Mouse (Mus musculus) forebrain, embryonic 13.5 days (tissue): Measurements from ENCODE around the gene Sel1l3. TPM values are rescaled to one million over a fixed set of nuclear protein-coding genes. Genes with fewer than 3 reads are reported as not detected.

Experiments used
- ATAC-seq: fragments of 200-750 bp; cut with Nextera tagmentation; 2 replicates; pipeline ENCODE4 v1.8.0; 2017
- H3K27ac ChIP-seq: fragments of 300-500 bp; sonication (generic); 2 replicates; pipeline ENCODE4 v1.5.1; 2015; ENCODE audit warnings: inconsistent platforms, mild to moderate bottlenecking, moderate library complexity
- H3K27me3 ChIP-seq: fragments of 300-500 bp; sonication (generic); 2 replicates; pipeline ENCODE4 v1.6.1; 2015; ENCODE audit warnings: mild to moderate bottlenecking, inconsistent platforms
- H3K36me3 ChIP-seq: fragments of 300-500 bp; sonication (generic); 2 replicates; pipeline ENCODE4 v1.6.1; 2015; ENCODE audit warnings: mild to moderate bottlenecking, inconsistent platforms; ENCODE audit not compliant: poor library complexity, severe bottlenecking
- H3K4me1 ChIP-seq: fragments of 300-500 bp; sonication (generic); 2 replicates; pipeline ENCODE4 v1.6.1; 2015; ENCODE audit warnings: inconsistent platforms
- H3K4me2 ChIP-seq: fragments of 300-500 bp; sonication (generic); 2 replicates; pipeline ENCODE4 v1.6.1; 2015; ENCODE audit warnings: inconsistent platforms, mild to moderate bottlenecking, moderate library complexity
- H3K4me3 ChIP-seq: fragments of 300-500 bp; sonication (generic); 2 replicates; pipeline ENCODE4 v1.5.1; 2015; ENCODE audit warnings: mild to moderate bottlenecking, inconsistent platforms
- H3K9ac ChIP-seq: fragments of 300-500 bp; sonication (generic); 2 replicates; pipeline ENCODE4 v1.6.1; 2015; ENCODE audit warnings: mild to moderate bottlenecking, inconsistent platforms
- H3K9me3 ChIP-seq: fragments of 300-500 bp; sonication (generic); replicated peaks from 2 replicates; pipeline ENCODE4 v1.6.1; 2016; ENCODE audit warnings: inconsistent platforms
- WGBS: fragments of 180-500 bp; shearing (Covaris S2); methylation state at CpG from one replicate; pipeline ENCODE4 v1.1.7; 2015; 5-methylcytosine and 5-hydroxymethylcytosine counted together
- polyA plus RNA-seq: library from polyadenylated mRNA; unstranded; fragments of >200 nt; fragmentation: Nextera tagmentation; extraction: Ambion mirVana; gene quantifications from 2 replicates; pipeline ENCODE4 v1.2.1, GENCODE M21; 2015

The Sel1l3 gene
- polyA plus RNA-seq, 1 experiment from 2014 or later, result 8.5 TPM

DNA sequence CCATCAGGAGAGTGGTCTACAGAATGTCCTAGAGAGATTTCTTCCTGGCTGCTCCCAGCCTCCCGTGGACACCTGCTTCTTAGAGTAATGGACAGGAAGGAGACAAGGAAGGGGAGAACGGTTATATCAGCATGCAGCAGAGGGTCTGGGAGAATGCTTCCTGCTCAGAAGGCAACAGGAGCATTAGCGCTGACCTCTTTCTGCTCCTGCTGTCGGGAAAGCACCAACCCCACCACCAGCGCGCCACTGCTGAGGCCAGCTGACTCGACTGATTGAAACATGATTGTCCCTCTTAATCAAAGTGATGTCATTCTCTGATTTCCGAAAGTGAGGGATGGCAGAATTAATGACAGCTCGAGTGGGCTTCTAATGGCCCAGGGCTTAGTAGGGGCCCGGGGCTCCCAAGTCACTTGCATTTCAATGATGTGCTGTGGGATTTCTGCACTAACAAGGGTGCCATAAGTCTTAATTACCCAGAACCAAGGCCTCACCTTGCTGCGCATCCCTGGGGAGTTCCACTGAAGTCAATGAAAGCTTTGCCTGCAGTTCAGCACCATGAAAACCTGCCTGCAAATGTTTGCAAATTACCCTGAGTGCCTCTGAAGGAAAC is 26.2 kb upstream of the Sel1l3 start:
- H3K9me3 ChIP-seq, result no peaks in the 10 kb centered on the region
- H3K4me2 ChIP-seq, result no peak overlapping the region
- no peaks in the 10 kb centered on the region for H3K36me3 ChIP-seq
- no peaks in the 10 kb centered on the region for H3K27me3 ChIP-seq
- WGBS, result 44% methylated on average over 11 of the region's 11 CpGs
- no peak for ATAC-seq
- H3K27ac ChIP-seq, result peak overlapping the region; percentile 4; the same call in 1 of the 2 replicates
- H3K4me1 ChIP-seq, result peaks cover 18% of the 10 kb centered on the region
- no peak overlapping the region for H3K4me3 ChIP-seq
- H3K9ac ChIP-seq, result no peak overlapping the region

DNA sequence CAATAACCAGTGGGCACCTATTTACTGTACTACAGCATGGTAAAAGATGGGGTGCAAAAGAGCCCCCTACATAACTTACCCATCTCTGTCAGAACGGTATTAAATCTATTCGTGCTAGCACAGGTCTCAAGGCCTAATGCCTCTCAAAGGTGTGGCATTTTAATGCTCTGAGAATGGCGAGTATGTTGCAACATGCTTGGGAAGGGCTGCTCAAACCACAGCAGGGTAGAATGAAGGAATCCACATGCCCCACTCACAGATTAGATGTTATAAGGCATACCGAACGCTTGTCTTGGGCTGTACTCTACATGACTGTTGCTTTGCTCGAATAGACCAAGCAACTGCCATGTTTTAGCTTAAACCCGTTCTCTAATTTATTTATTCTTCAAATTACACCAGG is 25.5 kb upstream of the Sel1l3 start:
- H3K36me3 ChIP-seq, result no peaks in the 10 kb centered on the region
- no peak overlapping the region for H3K4me2 ChIP-seq
- peaks cover 18% of the 10 kb centered on the region for H3K4me1 ChIP-seq
- no peaks in the 10 kb centered on the region for H3K9me3 ChIP-seq
- no peak for ATAC-seq
- H3K4me3 ChIP-seq, result no peak overlapping the region
- H3K27ac ChIP-seq, result no peak overlapping the region
- H3K9ac ChIP-seq, result no peak overlapping the region
- 90% methylated on average over 7 of the region's 7 CpGs for WGBS
- H3K27me3 ChIP-seq, result no peaks in the 10 kb centered on the region

DNA sequence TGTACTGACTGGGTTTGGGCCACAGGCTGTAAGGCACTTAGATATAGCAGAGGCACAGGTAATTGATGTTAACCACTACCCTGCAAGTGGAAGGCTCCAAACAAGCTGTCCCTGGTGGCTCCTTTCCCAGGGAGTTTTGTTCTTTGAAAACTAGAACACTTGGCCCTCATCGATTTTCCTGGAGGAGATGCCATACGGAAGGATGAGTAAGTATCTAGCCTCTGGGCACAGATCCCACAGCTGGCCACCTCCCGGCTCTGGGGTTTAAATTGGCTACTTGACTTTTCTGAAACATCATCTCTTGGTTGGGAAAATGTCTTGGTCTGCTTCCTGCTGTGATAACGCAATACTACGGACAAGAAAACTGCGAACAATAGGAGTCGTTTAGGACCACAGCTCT is 25.0 kb upstream of the Sel1l3 start:
- Histone ChIP-seq H3K4me1 (peaks cover 18% of the 10 kb centered on the region), H3K27me3 (no peaks in the 10 kb centered on the region), H3K36me3 (no peaks in the 10 kb centered on the region), H3K9me3 (no peaks in the 10 kb centered on the region), H3K27ac (no peak overlapping the region), H3K4me2 (no peak overlapping the region), H3K9ac (no peak overlapping the region), H3K4me3 (no peak overlapping the region)
- ATAC-seq, result no peak
- WGBS, result 75% methylated on average over 7 of the region's 7 CpGs

DNA sequence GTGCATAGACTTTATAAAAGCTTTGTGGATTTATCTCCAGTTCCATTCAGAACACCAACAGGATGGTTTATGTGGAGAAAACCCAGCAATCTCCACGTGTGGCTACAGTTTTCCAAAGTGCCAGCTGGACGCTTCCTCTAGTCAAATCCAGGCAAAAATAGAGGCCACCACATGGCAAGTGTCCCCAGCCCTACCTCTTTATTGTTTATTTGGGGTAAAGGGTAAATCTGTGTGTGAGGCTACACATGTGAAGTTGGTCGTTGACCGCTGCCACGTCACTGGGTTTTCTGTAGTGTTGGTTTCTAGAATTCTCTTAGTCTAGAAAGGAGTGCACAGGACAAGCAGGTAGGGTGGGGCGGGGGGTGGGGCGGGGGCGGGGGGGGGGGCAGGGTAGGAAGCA is 23.0 kb upstream of the Sel1l3 start:
- H3K4me1 ChIP-seq, result peaks cover 13% of the 10 kb centered on the region
- no peaks in the 10 kb centered on the region for H3K27me3 ChIP-seq
- H3K4me3 ChIP-seq, result no peak overlapping the region
- H3K9me3 ChIP-seq, result no peaks in the 10 kb centered on the region
- H3K4me2 ChIP-seq, result no peak overlapping the region
- 82% methylated on average over 7 of the region's 8 CpGs for WGBS
- H3K9ac ChIP-seq, result no peak overlapping the region
- ATAC-seq, result no peak
- no peaks in the 10 kb centered on the region for H3K36me3 ChIP-seq
- H3K27ac ChIP-seq, result no peak overlapping the region

DNA sequence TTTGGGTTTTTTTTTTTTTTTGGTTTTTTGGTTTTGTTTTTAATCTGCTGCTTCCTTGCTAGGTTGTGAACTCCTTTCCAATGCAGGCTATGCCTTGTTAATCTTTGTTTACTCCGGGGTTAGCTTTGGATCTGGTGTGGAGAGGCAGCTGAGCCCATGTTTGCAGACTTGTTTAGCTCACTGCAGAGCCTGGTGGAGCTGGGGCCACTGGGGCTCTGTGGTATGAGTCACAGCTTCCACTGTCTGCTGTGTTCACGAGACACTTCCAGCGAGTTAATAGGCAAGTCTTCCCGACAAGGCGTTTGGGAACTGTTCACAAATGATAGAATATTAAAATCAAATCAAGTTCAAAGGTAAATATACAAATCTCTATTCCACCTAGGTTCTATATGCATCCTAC is 22.4 kb upstream of the Sel1l3 start:
- no peaks in the 10 kb centered on the region for H3K36me3 ChIP-seq
- ATAC-seq, result no peak
- no peak overlapping the region for H3K4me3 ChIP-seq
- no peaks in the 10 kb centered on the region for H3K9me3 ChIP-seq
- H3K27ac ChIP-seq, result no peak overlapping the region
- WGBS, result 50% methylated on average over 5 of the region's 5 CpGs
- no peak overlapping the region for H3K4me2 ChIP-seq
- peaks cover 11% of the 10 kb centered on the region for H3K4me1 ChIP-seq
- H3K9ac ChIP-seq, result no peak overlapping the region
- H3K27me3 ChIP-seq, result no peaks in the 10 kb centered on the region

DNA sequence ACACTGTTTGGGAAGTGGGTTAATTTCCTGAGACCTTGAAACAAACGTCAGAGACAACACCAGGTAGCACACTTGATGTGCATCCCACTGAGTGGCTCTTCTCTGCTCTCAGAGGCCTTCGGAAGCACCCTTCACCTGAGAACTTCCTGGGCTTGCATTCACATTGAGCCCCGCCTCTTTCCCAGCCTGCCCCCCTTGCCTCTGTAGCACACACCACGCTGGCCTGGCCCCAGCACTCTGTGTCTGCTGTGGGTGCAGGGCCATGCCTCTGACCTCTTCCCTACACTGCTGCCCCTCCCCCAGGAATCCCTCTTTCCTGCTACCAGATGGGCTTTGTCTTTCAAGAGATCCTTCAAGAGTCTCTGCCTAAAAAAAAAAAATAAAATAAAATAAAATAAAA is 21.8 kb upstream of the Sel1l3 start:
- ATAC-seq, result no peak
- Histone ChIP-seq H3K4me2 (no peak overlapping the region), H3K9me3 (no peaks in the 10 kb centered on the region), H3K36me3 (no peaks in the 10 kb centered on the region), H3K27me3 (no peaks in the 10 kb centered on the region), H3K9ac (no peak overlapping the region), H3K4me1 (peaks cover 11% of the 10 kb centered on the region), H3K27ac (no peak overlapping the region), H3K4me3 (no peak overlapping the region)
- 22% methylated on average over 4 of the region's 4 CpGs for WGBS

DNA sequence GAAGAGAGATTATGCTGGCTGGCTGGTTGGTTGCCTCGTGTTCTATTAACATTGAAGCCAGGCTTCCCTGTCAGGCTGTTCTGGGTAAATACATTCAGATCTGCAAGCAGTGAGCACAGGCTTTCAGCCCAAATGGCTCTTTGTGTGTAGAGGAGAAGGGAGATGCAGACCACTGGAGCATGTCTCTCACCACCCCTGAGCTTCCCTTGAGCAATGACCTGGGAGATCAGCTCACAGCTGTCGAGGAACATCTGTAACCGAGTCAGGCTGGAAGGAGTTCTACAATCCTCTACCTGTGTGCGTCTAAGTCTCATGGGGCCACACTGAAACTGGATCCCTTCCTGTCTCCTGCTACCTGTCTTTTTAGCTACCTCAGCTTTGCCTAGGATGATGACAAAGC is 16.8 kb upstream of the Sel1l3 start:
- Histone ChIP-seq H3K27me3 (no peaks in the 10 kb centered on the region), H3K9ac (no peak overlapping the region), H3K4me2 (no peak overlapping the region), H3K4me1 (0 out of 2 replicates have a peak, but pooled peaks cover 2% of the 10 kb centered on the region), H3K9me3 (no peaks in the 10 kb centered on the region), H3K4me3 (no peak overlapping the region), H3K36me3 (no peaks in the 10 kb centered on the region), H3K27ac (no peak overlapping the region)
- WGBS, result 76% methylated on average over 4 of the region's 4 CpGs
- no peak for ATAC-seq

DNA sequence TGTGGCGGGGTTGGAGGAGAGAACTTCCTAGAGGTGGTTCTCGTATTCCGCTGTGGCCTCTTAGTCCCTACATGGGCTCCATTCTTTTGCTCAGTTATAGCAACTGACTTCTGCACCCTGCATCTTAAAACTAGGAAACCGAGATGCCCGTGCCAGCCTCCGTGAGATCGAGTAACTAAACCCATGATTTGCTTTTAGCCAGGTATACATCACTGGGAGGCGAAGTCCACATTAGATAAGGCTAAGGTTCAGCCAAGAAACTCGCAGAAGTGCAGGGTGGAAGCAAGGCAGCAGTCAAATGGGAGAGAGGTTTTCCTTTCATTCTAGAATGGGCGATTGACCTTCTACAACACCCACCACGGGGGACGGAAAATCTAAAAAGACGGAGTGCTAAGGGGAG is 11.7 kb upstream of the Sel1l3 start:
- H3K4me3 ChIP-seq, result no peak overlapping the region
- H3K4me1 ChIP-seq, result no peaks in the 10 kb centered on the region
- no peak overlapping the region for H3K9ac ChIP-seq
- no peak overlapping the region for H3K4me2 ChIP-seq
- no peak for ATAC-seq
- no peak overlapping the region for H3K27ac ChIP-seq
- no peaks in the 10 kb centered on the region for H3K27me3 ChIP-seq
- H3K9me3 ChIP-seq, result no peaks in the 10 kb centered on the region
- no peaks in the 10 kb centered on the region for H3K36me3 ChIP-seq
- WGBS, result 95% methylated on average over 13 of the region's 13 CpGs

DNA sequence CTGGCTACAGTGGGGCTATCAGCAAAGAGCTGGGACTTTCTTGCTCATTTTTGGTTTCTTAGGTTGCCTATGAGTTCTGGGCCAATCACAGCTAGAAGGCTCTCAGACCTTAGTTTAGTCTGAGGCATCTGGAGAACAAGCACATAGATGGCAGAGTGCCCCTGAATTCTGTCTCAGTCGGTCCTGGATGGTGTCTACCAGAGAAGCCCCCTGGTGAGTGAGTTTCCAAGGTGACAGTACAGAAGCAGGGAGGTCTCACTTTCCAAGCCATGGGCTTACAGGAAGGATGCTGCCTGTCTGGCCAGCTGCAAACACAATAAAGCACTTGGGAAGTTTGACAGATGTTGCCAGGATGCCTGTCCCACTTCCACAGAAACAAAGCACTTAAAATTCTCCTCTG is 1.1 kb upstream of the Sel1l3 start:
- Histone ChIP-seq H3K27me3 (peaks cover 9% of the 10 kb centered on the region), H3K4me2 (peak overlapping the region; percentile 95), H3K9ac (no peak overlapping the region), H3K4me1 (peaks cover 42% of the 10 kb centered on the region), H3K27ac (peak overlapping the region; percentile 88; the same call in 1 of the 2 replicates), H3K36me3 (no peaks in the 10 kb centered on the region), H3K9me3 (no peaks in the 10 kb centered on the region), H3K4me3 (no peak overlapping the region)
- 0 out of 2 replicates have a peak, but pooled peaks have one; percentile 4 for ATAC-seq
- WGBS, result 0% methylated on average over 1 of the region's 1 CpGs

DNA sequence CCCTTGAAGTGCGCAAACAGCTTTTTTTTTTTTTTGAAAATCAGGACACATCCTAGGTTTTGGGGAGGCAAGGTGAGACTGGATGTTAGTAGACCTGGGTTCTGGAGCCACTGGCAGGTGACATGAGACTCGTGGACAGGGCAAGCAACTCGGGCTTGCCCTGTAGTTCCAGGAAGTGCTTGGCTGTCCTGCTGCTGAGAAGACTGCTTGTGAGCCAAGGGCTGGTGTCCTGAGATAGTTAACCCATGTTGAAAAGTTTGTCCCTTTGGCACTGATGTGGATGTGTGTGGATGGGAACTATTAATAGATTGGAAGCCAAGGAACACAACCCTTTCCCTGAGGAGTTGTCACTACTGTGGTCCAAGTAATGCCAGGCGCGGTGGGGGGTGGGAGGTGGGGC is 635 bp upstream of the Sel1l3 start:
- no peaks in the 10 kb centered on the region for H3K9me3 ChIP-seq
- peak overlapping the region; percentile 95 for H3K4me2 ChIP-seq
- WGBS, result 12% methylated on average over 5 of the region's 5 CpGs
- peak overlapping the region; percentile 88 for H3K27ac ChIP-seq
- ATAC-seq, result no peak; the same call in 1 of the 2 replicates
- peak overlapping the region; percentile 92; the same call in 1 of the 2 replicates for H3K9ac ChIP-seq
- H3K4me3 ChIP-seq, result peak overlapping the region; percentile 69
- peaks cover 47% of the 10 kb centered on the region for H3K4me1 ChIP-seq
- H3K36me3 ChIP-seq, result no peaks in the 10 kb centered on the region
- H3K27me3 ChIP-seq, result peaks cover 9% of the 10 kb centered on the region

DNA sequence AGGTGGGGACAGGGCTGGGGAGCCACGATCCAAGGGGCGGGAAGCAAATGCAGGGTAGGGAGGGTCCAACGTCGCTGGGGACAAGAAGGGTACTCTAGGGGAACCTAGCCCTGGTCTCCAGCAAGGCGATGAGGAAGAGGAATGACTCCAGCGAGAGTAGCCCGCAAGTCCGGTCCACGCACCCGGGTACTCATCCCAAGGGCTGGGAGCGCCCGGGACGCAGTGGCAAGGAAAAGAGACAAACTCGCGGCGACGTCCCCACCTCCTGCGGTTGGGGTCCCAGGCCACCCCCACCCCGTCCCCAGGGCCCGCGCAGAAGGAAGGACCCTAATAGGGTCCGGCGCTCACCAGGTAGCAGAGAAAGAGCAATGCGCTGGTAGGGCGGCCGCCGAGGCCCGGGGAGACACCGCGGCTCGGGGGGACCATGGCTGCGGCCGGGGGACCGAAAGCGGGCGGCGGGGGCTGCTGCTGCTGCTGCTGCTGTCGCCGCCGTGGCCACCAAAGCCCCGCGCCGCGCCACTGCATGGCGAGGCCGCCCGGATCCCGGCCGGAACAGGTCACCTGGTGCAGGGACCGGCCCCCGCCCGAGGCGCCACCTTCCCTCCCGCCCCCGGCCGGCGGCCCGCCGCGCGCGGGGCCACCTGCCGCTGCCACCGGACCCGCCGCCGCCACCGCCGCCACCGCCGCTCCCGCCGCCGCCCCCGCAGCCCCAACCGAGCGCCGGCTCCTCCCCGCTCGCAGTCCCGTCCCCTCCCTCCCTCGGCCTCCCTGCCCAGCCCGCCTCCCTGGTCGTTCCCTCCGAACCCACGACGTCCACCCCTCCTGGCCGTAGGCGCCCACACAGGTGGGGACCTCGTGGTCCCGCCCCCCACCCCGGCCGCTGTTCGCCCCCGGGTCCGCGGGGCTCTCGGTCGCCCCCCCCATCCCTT is 681 bp downstream of the Sel1l3 start:
- Histone ChIP-seq H3K9ac (peak overlapping the region; percentile 92), H3K9me3 (no peaks in the 10 kb centered on the region), H3K4me2 (peak overlapping the region; percentile 95), H3K4me1 (peaks cover 52% of the 10 kb centered on the region), H3K4me3 (peak overlapping the region; percentile 69), H3K36me3 (no peaks in the 10 kb centered on the region), H3K27ac (peak overlapping the region; percentile 88), H3K27me3 (peaks cover 9% of the 10 kb centered on the region)
- ATAC-seq, result peak; percentile 36
- under 1% methylated on average over 50 of the region's 99 CpGs for WGBS

DNA sequence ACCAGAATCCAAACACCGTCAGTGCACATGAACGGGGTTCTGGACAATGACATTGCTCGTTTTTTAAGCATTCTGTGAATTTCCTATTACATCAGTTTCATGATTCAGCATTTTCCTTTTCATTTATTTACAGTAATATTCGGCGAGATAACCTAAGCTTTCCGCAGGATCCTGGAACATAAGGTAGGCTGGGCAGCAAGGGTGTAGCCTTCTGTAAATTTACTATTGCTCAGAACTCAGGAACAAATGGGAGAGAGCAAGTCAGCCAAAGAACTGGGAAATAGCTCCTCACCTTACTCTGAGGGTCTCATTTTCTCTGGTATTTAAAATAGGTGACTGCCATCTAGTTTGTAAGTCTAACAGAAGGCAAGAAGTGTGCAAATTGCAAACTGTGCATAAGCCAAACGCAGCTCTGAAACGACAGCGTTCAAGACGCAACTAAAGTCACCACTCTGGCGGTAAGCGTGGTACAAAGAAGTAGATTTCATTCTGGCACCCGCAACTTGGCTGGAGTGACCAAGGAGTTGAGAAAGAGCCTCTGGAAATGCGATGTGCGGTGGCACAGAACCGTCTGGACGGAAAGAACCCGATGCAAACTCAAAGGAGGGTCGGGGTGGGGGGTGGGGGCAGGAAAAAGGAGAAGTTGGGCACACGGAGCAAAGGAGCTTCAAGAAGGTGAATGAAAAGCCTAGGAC is 1.5 kb downstream of the Sel1l3 start:
- H3K4me1 ChIP-seq, result peaks cover 52% of the 10 kb centered on the region
- H3K4me2 ChIP-seq, result peak overlapping the region; percentile 95
- H3K27ac ChIP-seq, result peak overlapping the region; percentile 88; the same call in 1 of the 2 replicates
- no peak for ATAC-seq
- H3K9ac ChIP-seq, result peak overlapping the region; percentile 92
- WGBS, result 20% methylated on average over 20 of the region's 20 CpGs
- peaks cover 9% of the 10 kb centered on the region for H3K27me3 ChIP-seq
- no peaks in the 10 kb centered on the region for H3K36me3 ChIP-seq
- H3K9me3 ChIP-seq, result no peaks in the 10 kb centered on the region
- peak overlapping the region; percentile 69 for H3K4me3 ChIP-seq
